Mouse (Mus musculus) heart, embryonic 13.5 days (tissue): Measurements from ENCODE around the gene Cdkal1. TPM values are rescaled to one million over a fixed set of nuclear protein-coding genes. Genes with fewer than 3 reads are reported as not detected.

ENCODE experiments used
- ATAC-seq: fragments of 200-750 bp; cut with Nextera tagmentation; 2 replicates; pipeline ENCODE4 v1.8.0; 2017; ENCODE audit warnings: moderate TSS enrichment; ENCODE audit not compliant: insufficient number of reproducible peaks, low FRiP score, low TSS enrichment; ENCODE audit errors: extremely low read depth
- H3K27ac ChIP-seq: fragments of 300-500 bp; sonication (generic); replicated peaks from 2 replicates; pipeline ENCODE4 v1.5.1; 2015; ENCODE audit warnings: moderate library complexity, mild to moderate bottlenecking, inconsistent platforms
- H3K27me3 ChIP-seq: fragments of 300-500 bp; sonication (generic); replicated peaks from 2 replicates; pipeline ENCODE4 v1.6.1; 2015; ENCODE audit warnings: mild to moderate bottlenecking, inconsistent platforms
- H3K36me3 ChIP-seq: fragments of 300-500 bp; sonication (generic); 2 replicates; pipeline ENCODE4 v1.6.1; 2015; ENCODE audit warnings: mild to moderate bottlenecking, inconsistent platforms
- H3K4me1 ChIP-seq: fragments of 300-500 bp; sonication (generic); 2 replicates; pipeline ENCODE4 v1.6.1; 2015; ENCODE audit warnings: inconsistent platforms
- H3K4me2 ChIP-seq: fragments of 300-500 bp; sonication (generic); 2 replicates; pipeline ENCODE4 v1.6.1; 2015; ENCODE audit warnings: inconsistent platforms, mild to moderate bottlenecking, moderate library complexity
- H3K4me3 ChIP-seq: fragments of 300-500 bp; sonication (generic); 2 replicates; pipeline ENCODE4 v1.5.1; 2015; ENCODE audit warnings: moderate library complexity, mild to moderate bottlenecking, inconsistent platforms
- H3K9ac ChIP-seq: fragments of 300-500 bp; sonication (generic); 2 replicates; pipeline ENCODE4 v1.6.1; 2015; ENCODE audit warnings: inconsistent platforms, mild to moderate bottlenecking, moderate library complexity
- H3K9me3 ChIP-seq: fragments of 300-500 bp; sonication (generic); 2 replicates; pipeline ENCODE4 v1.6.1; 2016; ENCODE audit warnings: inconsistent platforms
- WGBS: fragments of 180-500 bp; shearing (Covaris S2); methylation state at CpG from one replicate; pipeline ENCODE4 v1.1.7; 2015; ENCODE audit warnings: mixed read lengths; 5-methylcytosine and 5-hydroxymethylcytosine counted together
- polyA plus RNA-seq: library from polyadenylated mRNA; unstranded; fragments of >200 nt; fragmentation: Nextera tagmentation; extraction: Ambion mirVana; gene quantifications from 2 replicates; pipeline ENCODE4 v1.2.1, GENCODE M21; 2015

Cdkal1 gene
- polyA plus RNA-seq, 1 experiment from 2014 or later = 19.7 TPM

- H3K9me3 ChIP-seq = no peaks in the 10 kb centered on the region
- H3K36me3 ChIP-seq = peaks cover 4% of the 10 kb centered on the region; the same call in 1 of the 2 replicates
- 71% methylated on average over 1 of the region's 1 CpGs for WGBS
- H3K27ac ChIP-seq = no peak overlapping the region
- H3K4me1 ChIP-seq = peaks cover 9% of the 10 kb centered on the region
- no peaks in the 10 kb centered on the region for H3K27me3 ChIP-seq
- no peak overlapping the region for H3K4me2 ChIP-seq
- ATAC-seq = no peak
- H3K4me3 ChIP-seq = no peak overlapping the region
- no peak overlapping the region for H3K9ac ChIP-seq
These were observed 317.6 kb downstream of the Cdkal1 start for GRCm38 (mm10) chr13:29537906-29538305.

- Histone ChIP-seq H3K9ac (0 out of 2 replicates have a peak overlapping the region, but pooled peaks have one; percentile 33), H3K4me3 (no peak overlapping the region), H3K27ac (0 out of 2 replicates have a peak overlapping the region, but pooled peaks have one; percentile 20), H3K36me3 (no peaks in the 10 kb centered on the region), H3K4me2 (no peak overlapping the region), H3K9me3 (no peaks in the 10 kb centered on the region), H3K27me3 (no peaks in the 10 kb centered on the region), H3K4me1 (peaks cover 9% of the 10 kb centered on the region)
- ATAC-seq = no peak
- WGBS = 20% methylated on average over 5 of the region's 5 CpGs
These were observed 321.9 kb downstream of the Cdkal1 start for GRCm38 (mm10) chr13:29533586-29533985.

GRCm38 (mm10) chr13:29528344-29528743 lies 327.1 kb downstream of the Cdkal1 start:
- no peak overlapping the region for H3K4me2 ChIP-seq
- H3K27ac ChIP-seq = no peak overlapping the region
- no peaks in the 10 kb centered on the region for H3K9me3 ChIP-seq
- ATAC-seq = no peak
- 86% methylated on average over 5 of the region's 5 CpGs for WGBS
- H3K36me3 ChIP-seq = no peaks in the 10 kb centered on the region
- peaks cover 6% of the 10 kb centered on the region for H3K4me1 ChIP-seq
- H3K9ac ChIP-seq = no peak overlapping the region
- H3K27me3 ChIP-seq = no peaks in the 10 kb centered on the region
- no peak overlapping the region for H3K4me3 ChIP-seq

GRCm38 (mm10) chr13:29521321-29521720 lies 334.2 kb downstream of the Cdkal1 start:
- H3K27me3 ChIP-seq = no peaks in the 10 kb centered on the region
- H3K4me2 ChIP-seq = no peak overlapping the region
- no peak overlapping the region for H3K9ac ChIP-seq
- no peak overlapping the region for H3K4me3 ChIP-seq
- WGBS = 86% methylated on average over 4 of the region's 4 CpGs
- peaks cover 10% of the 10 kb centered on the region for H3K4me1 ChIP-seq
- no peak for ATAC-seq
- H3K9me3 ChIP-seq = no peaks in the 10 kb centered on the region
- no peak overlapping the region for H3K27ac ChIP-seq
- 0 out of 2 replicates have a peak, but pooled peaks cover 6% of the 10 kb centered on the region for H3K36me3 ChIP-seq

DNA sequence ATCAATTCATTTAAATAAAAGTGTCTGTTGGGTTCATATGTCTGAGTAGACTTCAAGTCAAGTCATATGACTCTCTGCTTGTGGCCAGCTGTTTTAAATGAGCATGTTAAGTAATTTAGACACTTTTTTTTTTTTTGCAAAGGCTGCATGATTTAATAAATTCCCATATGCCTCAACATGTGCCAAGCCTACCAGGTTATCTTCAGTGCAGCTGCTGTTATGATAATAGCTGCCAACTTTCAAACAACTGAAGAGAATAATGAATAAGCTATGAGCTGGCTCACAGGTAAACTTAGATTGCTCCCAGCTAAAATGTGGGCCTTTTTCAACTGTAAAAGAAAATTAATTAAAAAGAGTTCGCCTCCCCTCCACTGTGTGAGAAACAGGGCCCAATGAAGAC lies 341.4 kb downstream of the Cdkal1 start:
- Histone ChIP-seq H3K9me3 (no peaks in the 10 kb centered on the region), H3K27ac (no peak overlapping the region), H3K9ac (no peak overlapping the region), H3K4me3 (no peak overlapping the region), H3K36me3 (0 out of 2 replicates have a peak, but pooled peaks cover 6% of the 10 kb centered on the region), H3K4me2 (no peak overlapping the region), H3K27me3 (no peaks in the 10 kb centered on the region), H3K4me1 (no peaks in the 10 kb centered on the region)
- WGBS = 79% methylated on average over 1 of the region's 1 CpGs
- no peak for ATAC-seq

- no peak overlapping the region for H3K4me3 ChIP-seq
- H3K36me3 ChIP-seq = no peaks in the 10 kb centered on the region
- H3K27me3 ChIP-seq = no peaks in the 10 kb centered on the region
- H3K9me3 ChIP-seq = no peaks in the 10 kb centered on the region
- H3K4me2 ChIP-seq = no peak overlapping the region
- WGBS = 45% methylated on average over 4 of the region's 4 CpGs
- no peak for ATAC-seq
- peaks cover 30% of the 10 kb centered on the region for H3K4me1 ChIP-seq
- H3K27ac ChIP-seq = no peak overlapping the region
- H3K9ac ChIP-seq = no peak overlapping the region
These were observed 350.5 kb downstream of the Cdkal1 start for GRCm38 (mm10) chr13:29504861-29505568.

DNA sequence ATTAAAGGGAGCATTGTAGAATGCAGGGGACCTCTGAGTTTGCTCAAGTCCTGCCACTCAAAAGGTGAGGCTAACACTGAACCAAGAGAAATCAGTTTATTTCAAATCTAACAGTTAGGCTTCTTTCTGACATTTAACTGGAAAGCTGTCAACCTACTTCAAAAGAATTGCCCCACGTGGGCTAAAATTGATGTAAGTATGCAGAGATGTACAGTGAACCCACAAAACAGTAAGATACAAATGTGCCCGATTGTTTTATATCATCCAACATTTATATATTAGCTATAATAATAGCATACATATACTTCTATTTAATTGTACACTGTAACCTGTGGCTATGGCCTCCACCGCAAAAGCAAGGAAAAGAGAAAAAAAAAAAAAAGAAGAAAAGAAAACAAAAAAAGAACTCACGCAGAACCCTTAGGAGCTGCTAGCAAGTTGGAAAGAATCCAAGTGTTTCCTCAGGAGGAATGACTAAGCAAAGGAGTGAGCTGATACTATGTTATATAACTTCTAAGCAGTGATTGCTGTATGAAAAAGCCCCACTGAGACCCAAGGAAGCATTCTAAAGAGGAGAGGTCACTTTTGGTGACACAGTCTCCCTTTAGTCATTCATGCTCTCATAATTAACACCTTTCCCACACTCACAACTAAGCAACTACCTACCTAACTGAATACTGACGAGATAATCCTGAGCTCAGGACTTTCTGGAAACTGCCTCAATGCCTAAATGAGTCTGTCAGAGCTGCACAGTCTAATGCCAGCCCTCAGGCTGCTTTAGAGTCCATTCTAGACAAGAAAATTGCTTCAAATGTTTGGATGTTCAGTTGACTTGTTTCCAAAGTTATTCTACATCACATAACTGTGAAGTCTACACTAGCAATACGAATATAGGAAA lies 352.1 kb downstream of the Cdkal1 start:
- peak overlapping the region; percentile 62 for H3K27ac ChIP-seq
- no peaks in the 10 kb centered on the region for H3K9me3 ChIP-seq
- 56% methylated on average over 6 of the region's 6 CpGs for WGBS
- no peak overlapping the region for H3K4me3 ChIP-seq
- no peaks in the 10 kb centered on the region for H3K27me3 ChIP-seq
- H3K4me1 ChIP-seq = peaks cover 38% of the 10 kb centered on the region
- H3K9ac ChIP-seq = no peak overlapping the region
- H3K4me2 ChIP-seq = no peak overlapping the region
- no peak for ATAC-seq
- no peaks in the 10 kb centered on the region for H3K36me3 ChIP-seq

- no peak for ATAC-seq
- 57% methylated on average over 5 of the region's 5 CpGs for WGBS
These were observed 352.9 kb downstream of the Cdkal1 start for GRCm38 (mm10) chr13:29502481-29503146.

DNA sequence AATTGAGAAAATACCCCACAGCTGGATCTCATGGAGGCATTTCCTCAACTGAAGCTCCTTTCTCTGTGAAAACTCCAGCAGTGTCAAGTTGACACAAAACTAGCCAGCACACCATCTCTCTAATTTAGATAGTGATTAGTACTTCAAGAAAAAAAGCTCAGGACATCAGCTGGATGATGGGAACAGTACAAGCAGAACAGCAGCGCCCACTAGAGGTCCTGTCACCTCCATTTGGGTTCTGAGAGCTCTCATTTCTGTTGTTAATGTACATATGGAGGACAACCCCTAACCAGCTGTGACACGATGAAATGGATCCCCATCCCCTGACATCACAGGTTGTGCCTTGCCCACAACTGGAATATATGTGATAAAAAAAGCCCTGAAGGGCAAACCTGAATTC lies 354.3 kb downstream of the Cdkal1 start:
- Histone ChIP-seq H3K4me1 (peaks cover 38% of the 10 kb centered on the region), H3K9ac (no peak overlapping the region), H3K27me3 (no peaks in the 10 kb centered on the region), H3K36me3 (no peaks in the 10 kb centered on the region), H3K4me3 (no peak overlapping the region), H3K27ac (no peak overlapping the region), H3K4me2 (no peak overlapping the region), H3K9me3 (no peaks in the 10 kb centered on the region)
- ATAC-seq = no peak
- whole genome bisulfite sequencing = 64% methylated on average over 2 of the region's 2 CpGs

More at GRCm38 (mm10) chr13:29502481-29503146, 352.9 kb downstream of the Cdkal1 start:
- Histone ChIP-seq H3K27me3 (no peaks in the 10 kb centered on the region), H3K36me3 (no peaks in the 10 kb centered on the region), H3K9ac (no peak overlapping the region), H3K27ac (no peak overlapping the region; the same call in 1 of the 2 replicates), H3K4me2 (no peak overlapping the region), H3K4me3 (no peak overlapping the region), H3K4me1 (peaks cover 38% of the 10 kb centered on the region), H3K9me3 (no peaks in the 10 kb centered on the region)

DNA sequence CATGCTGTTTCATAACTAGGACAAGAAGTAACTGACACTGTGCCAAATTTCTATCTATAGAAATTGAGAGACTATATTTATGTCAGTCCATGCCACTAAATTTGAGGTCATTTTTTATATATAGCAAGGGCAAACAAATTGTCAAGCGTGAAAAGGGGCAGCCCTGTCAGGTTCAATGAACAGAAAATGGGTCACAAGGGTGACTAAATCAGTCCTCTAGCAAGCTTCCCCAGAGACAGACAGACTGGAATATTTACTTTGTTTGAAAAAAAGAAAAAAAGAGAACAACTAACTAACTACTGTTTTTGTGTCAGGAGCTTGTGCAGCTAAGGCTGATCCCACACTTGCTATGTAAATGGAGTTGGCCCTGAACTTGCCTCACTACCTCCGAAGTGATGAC lies 355.7 kb downstream of the Cdkal1 start:
- ATAC-seq = no peak
- Histone ChIP-seq H3K9me3 (no peaks in the 10 kb centered on the region), H3K4me1 (peaks cover 28% of the 10 kb centered on the region), H3K4me3 (no peak overlapping the region), H3K36me3 (no peaks in the 10 kb centered on the region), H3K27me3 (no peaks in the 10 kb centered on the region), H3K27ac (no peak overlapping the region), H3K9ac (no peak overlapping the region), H3K4me2 (no peak overlapping the region)
- 67% methylated on average over 2 of the region's 2 CpGs for WGBS

- H3K9ac ChIP-seq = no peak overlapping the region
- H3K27me3 ChIP-seq = no peaks in the 10 kb centered on the region
- no peak overlapping the region for H3K27ac ChIP-seq
- H3K4me2 ChIP-seq = no peak overlapping the region
- no peak overlapping the region for H3K4me3 ChIP-seq
- ATAC-seq = no peak
- H3K9me3 ChIP-seq = no peaks in the 10 kb centered on the region
- WGBS = 73% methylated on average over 7 of the region's 7 CpGs
- H3K36me3 ChIP-seq = no peaks in the 10 kb centered on the region
- peaks cover 13% of the 10 kb centered on the region for H3K4me1 ChIP-seq
These were observed 358.2 kb downstream of the Cdkal1 start for GRCm38 (mm10) chr13:29497286-29497685.
